Mouse (Mus musculus): ENCODE measurements at regions not wholly inside any gene's neighbourhood (a gene's known extent, or its start where the extent isn't known, plus 50 kb on each side); places are given as distances from the start of the nearest gene placed in this dataset.

- DNase-seq (ENCODE audit: low spot score in 2 of 2), result no peak
These were observed 492.3 kb downstream of the Tmem132b start for GRCm38 (mm10) chr5:126023906-126024305.

GRCm38 (mm10) chr5:126034846-126035245 is 503.3 kb downstream of the Tmem132b start:
- no peak for DNase-seq (ENCODE audit: low spot score in 2 of 2)

GRCm38 (mm10) chr5:126036686-126037085 is 505.1 kb downstream of the Tmem132b start:
- no peak for DNase-seq (ENCODE audit: low spot score in 2 of 2)

GRCm38 (mm10) chr5:126045761-126046160 is 514.2 kb downstream of the Tmem132b start:
- DNase-seq (ENCODE audit: low spot score in 2 of 2), result no peak

GRCm38 (mm10) chr5:126063644-126064043 is 532.1 kb downstream of the Tmem132b start:
- no peak for DNase-seq (ENCODE audit: low spot score in 2 of 2)

- DNase-seq (ENCODE audit: low spot score in 2 of 2), result no peak
These were observed 547.8 kb downstream of the Tmem132b start for GRCm38 (mm10) chr5:126079281-126079838.

- no peak for DNase-seq (ENCODE audit: low spot score in 2 of 2)
These were observed 556.8 kb downstream of the Tmem132b start for GRCm38 (mm10) chr5:126088251-126088914.

- no peak for DNase-seq (ENCODE audit: low spot score in 2 of 2)
These were observed 561.6 kb downstream of the Tmem132b start for GRCm38 (mm10) chr5:126093196-126093595.

GRCm38 (mm10) chr5:126096616-126097261 is 565.2 kb downstream of the Tmem132b start:
- peak in 1 of 2 experiments; percentile 5 for DNase-seq (ENCODE audit: low spot score in 2 of 2)

GRCm38 (mm10) chr5:126097262-126097628 is 565.7 kb downstream of the Tmem132b start:
- no peak for DNase-seq (ENCODE audit: low spot score in 2 of 2)

GRCm38 (mm10) chr5:126098433-126098832 is 566.9 kb downstream of the Tmem132b start:
- DNase-seq (ENCODE audit: low spot score in 2 of 2), result no peak

- DNase-seq (ENCODE audit: low spot score in 2 of 2), result no peak
These were observed 568.4 kb downstream of the Tmem132b start for GRCm38 (mm10) chr5:126099931-126100330.

GRCm38 (mm10) chr5:126104464-126104863 is 572.9 kb downstream of the Tmem132b start:
- DNase-seq (ENCODE audit: low spot score in 2 of 2), result no peak

GRCm38 (mm10) chr5:126104883-126105282 is 573.3 kb downstream of the Tmem132b start:
- DNase-seq (ENCODE audit: low spot score in 2 of 2), result no peak

- DNase-seq (ENCODE audit: low spot score in 2 of 2), result no peak
These were observed 573.9 kb downstream of the Tmem132b start for GRCm38 (mm10) chr5:126105446-126105845.

GRCm38 (mm10) chr5:126107020-126107419 is 575.4 kb downstream of the Tmem132b start:
- DNase-seq (ENCODE audit: low spot score in 2 of 2), result no peak

GRCm38 (mm10) chr5:126108837-126109236 is 577.3 kb downstream of the Tmem132b start:
- no peak for DNase-seq (ENCODE audit: low spot score in 2 of 2)

GRCm38 (mm10) chr5:126117291-126117690 is 585.7 kb downstream of the Tmem132b start:
- DNase-seq (ENCODE audit: low spot score in 2 of 2), result no peak

- DNase-seq (ENCODE audit: low spot score in 2 of 2), result no peak
These were observed 586.4 kb downstream of the Tmem132b start for GRCm38 (mm10) chr5:126117906-126118521.

- DNase-seq (ENCODE audit: low spot score in 2 of 2), result no peak
These were observed 587.2 kb downstream of the Tmem132b start for GRCm38 (mm10) chr5:126118731-126119130.

GRCm38 (mm10) chr5:126123216-126123615 is 591.6 kb downstream of the Tmem132b start:
- no peak for DNase-seq (ENCODE audit: low spot score in 2 of 2)

- no peak for DNase-seq (ENCODE audit: low spot score in 2 of 2)
These were observed 595.9 kb downstream of the Tmem132b start for GRCm38 (mm10) chr5:126127486-126127885.

- no peak for DNase-seq (ENCODE audit: low spot score in 2 of 2)
These were observed 617.3 kb downstream of the Tmem132b start for GRCm38 (mm10) chr5:126148908-126149307.

Data from left cerebral cortex, adult 9 months (tissue).